Mouse (Mus musculus) MEL (cell line): Measurements from ENCODE around the gene Nup62.

Experiments
- CHD1 ChIP-seq: IDR thresholded peaks from 2 replicates; pipeline ENCODE4 v1.6.1; 2012; ENCODE audit warnings: low read depth, mild to moderate bottlenecking, inconsistent platforms, low read length, improper control_type of control experiment
- CTCF ChIP-seq, 3 experiments: IDR thresholded peaks in 2 of 3; conservative IDR thresholded peaks in 1 of 3; 2 replicates each; pipeline ENCODE4 v1.5.1; 2011 to 2012; ENCODE audit warnings: low read length in 3 of 3, low read depth in 2 of 3, mild to moderate bottlenecking in 2 of 3, improper control_type of control experiment in 1 of 3, inconsistent platforms in 1 of 3, mixed read lengths in 1 of 3, moderate library complexity in 1 of 3; ENCODE audit not compliant: control insufficient read depth in 1 of 3, insufficient read depth in 1 of 3, poor library complexity in 1 of 3, severe bottlenecking in 1 of 3
- ELF1 ChIP-seq: IDR thresholded peaks from 2 replicates; pipeline ENCODE4 v1.6.1; 2014; ENCODE audit warnings: low read depth, mild to moderate bottlenecking, inconsistent platforms, low read length, improper control_type of control experiment, moderate library complexity
- JUND ChIP-seq: IDR thresholded peaks from 2 replicates; pipeline ENCODE4 v1.6.1; 2011; ENCODE audit warnings: low read depth, mild to moderate bottlenecking, improper control_type of control experiment, low read length
- MYC ChIP-seq: IDR thresholded peaks from 2 replicates; pipeline ENCODE4 v1.6.1; 2011; ENCODE audit warnings: low read depth, mild to moderate bottlenecking, low read length, improper control_type of control experiment, moderate library complexity
- POLR2A ChIP-seq, 2 experiments: IDR thresholded peaks; 2 replicates each; pipeline ENCODE4 v1.6.1; 2011 to 2012; ENCODE audit warnings: low read length in 2 of 2, mild to moderate bottlenecking in 2 of 2, control low read depth in 1 of 2, improper control_type of control experiment in 1 of 2, low read depth in 1 of 2, moderate library complexity in 1 of 2; ENCODE audit not compliant: control insufficient read depth in 1 of 2, insufficient read depth in 1 of 2, poor library complexity in 1 of 2
- RCOR1 ChIP-seq: IDR thresholded peaks from 2 replicates; pipeline ENCODE4 v1.6.1; 2012; ENCODE audit warnings: low read depth, mild to moderate bottlenecking, inconsistent platforms, low read length, improper control_type of control experiment
- TBP ChIP-seq: IDR thresholded peaks from 2 replicates; pipeline ENCODE4 v1.8.0; 2011; ENCODE audit warnings: low read depth, low read length, improper control_type of control experiment
- ZNF384 ChIP-seq: IDR thresholded peaks from 2 replicates; pipeline ENCODE4 v1.6.1; 2012; ENCODE audit warnings: low read depth, mild to moderate bottlenecking, inconsistent platforms, low read length, improper control_type of control experiment

DNA sequence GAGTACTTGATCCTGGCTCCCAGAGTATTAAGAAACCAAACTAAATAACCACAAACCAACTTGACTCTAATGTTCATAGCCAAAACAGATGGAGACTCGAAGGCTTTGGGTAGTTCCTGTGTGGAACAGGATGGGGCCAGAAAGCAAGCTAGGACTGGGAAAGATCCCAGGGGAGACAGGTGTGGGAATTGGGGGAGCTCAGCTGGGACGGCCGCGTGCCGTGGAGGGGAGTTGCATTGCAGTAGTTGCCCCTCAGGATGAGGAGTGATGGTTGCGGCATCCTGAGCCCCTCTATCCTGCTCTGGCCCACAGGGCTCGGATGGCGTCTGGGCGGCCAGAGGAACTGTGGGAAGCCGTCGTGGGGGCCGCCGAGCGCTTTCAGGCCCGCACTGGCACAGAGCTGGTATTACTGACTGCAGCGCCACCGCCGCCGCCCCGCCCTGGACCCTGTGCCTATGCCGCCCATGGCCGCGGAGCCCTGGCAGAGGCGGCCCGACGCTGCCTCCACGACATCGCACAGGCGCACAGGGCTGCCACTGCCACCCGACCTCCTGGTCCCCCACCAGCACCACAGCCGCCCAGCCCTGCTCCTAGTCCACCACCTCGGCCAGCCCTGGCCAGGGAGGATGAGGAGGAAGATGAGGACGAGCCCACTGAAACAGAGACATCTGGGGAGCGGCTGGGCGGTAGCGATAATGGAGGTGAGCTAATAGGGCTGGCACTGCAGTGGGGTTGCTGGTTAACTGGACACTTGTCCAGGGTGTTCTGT lies 36.6 kb downstream of the Nup62 start:
- TF ChIP-seq ELF1 (no peak), ZNF384 (no peak), JUND (no peak), POLR2A (IDR thresholded peaks at IDR 0.05; ENCODE audit: control insufficient read depth in 1 of 2, insufficient read depth in 1 of 2, low read depth in 1 of 2, low read length in 2 of 2, poor library complexity in 1 of 2) (no peak), MYC (no peak), RCOR1 (no peak), TBP (no peak), CTCF (IDR thresholded peaks at IDR 0.05 in 2 of 3, conservative IDR thresholded peaks at IDR 0.05 in 1 of 3; ENCODE audit: control insufficient read depth in 1 of 3, insufficient read depth in 1 of 3, low read depth in 2 of 3, low read length in 3 of 3, poor library complexity in 1 of 3, severe bottlenecking in 1 of 3) (no peak), CHD1 (no peak)
